Mouse (Mus musculus) lung, adult 2 months (tissue): ENCODE measurements at regions not wholly inside any gene's neighbourhood (a gene's known extent, or its start where the extent isn't known, plus 50 kb on each side); places are given as distances from the start of the nearest gene placed in this dataset.

ENCODE experiments used
- DNase-seq: peaks from one replicate; pipeline ENCODE4 v3.0.0; 2022
- H3K4me1 ChIP-seq: fragments of 200-500 bp; 2 replicates; pipeline ENCODE4 v1.6.1; 2011; ENCODE audit warnings: low read length; ENCODE audit not compliant: control insufficient read depth, insufficient read depth
- H3K4me3 ChIP-seq: fragments of 200-500 bp; replicated peaks from 2 replicates; pipeline ENCODE3; 2011; ENCODE audit warnings: low read depth, mild to moderate bottlenecking, control low read depth, low read length; ENCODE audit errors: extremely low read depth
- CTCF ChIP-seq: fragments of 200-500 bp; IDR thresholded peaks from 2 replicates; pipeline ENCODE4 v1.5.1; 2011; ENCODE audit warnings: mild to moderate bottlenecking, low read length, control low read depth; ENCODE audit not compliant: insufficient read depth
- POLR2A ChIP-seq: fragments of 200-500 bp; IDR thresholded peaks from 2 replicates; pipeline ENCODE4 v1.6.1; 2011; ENCODE audit warnings: low read depth, mild to moderate bottlenecking, control low read depth, low read length, borderline replicate concordance; ENCODE audit errors: extremely low read depth
- WGBS: fragments of 180-500 bp; shearing (Covaris S2); methylation state at CpG from one replicate; pipeline ENCODE4 v1.1.7; 2018; 5-methylcytosine and 5-hydroxymethylcytosine counted together

DNA sequence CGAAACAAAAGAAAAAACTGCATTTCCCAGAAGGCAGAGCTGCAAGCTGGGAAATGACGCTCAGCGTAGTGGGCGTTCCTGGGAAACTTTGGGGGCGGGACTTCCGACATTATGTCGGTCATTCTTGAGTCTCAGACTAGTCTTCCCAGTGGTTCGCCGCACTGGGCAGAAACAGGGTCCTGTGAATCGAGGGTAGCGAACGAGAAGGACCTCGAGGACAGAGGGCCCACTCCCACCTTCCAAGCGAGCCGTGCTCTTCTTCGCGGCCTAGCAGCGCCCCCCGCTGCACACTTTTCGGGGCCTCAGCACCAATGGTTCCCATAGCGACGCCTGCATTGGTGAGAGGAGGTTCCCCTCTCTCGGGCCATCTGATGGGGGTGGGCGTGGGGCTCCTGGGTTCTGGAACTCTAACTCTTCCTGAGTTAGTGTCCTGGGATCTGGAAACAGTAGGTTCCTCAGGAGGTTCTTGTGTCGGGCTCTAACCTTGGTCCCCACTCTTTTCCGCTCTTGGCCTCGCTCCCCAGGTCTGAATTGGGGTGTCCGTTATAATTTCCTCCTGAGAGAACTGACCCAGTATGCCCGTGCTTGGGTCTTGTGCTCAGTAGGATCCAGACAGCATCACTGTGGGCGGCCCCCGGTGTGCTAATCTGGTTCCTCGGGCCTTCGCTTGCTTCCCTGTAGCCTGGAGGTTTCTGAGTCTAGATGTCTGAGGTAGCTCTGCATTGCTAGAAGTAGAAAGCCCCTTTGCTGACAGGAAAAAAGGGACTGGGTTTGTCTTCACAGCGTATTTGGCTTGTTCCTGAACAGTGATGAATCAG is 52.8 kb upstream of the Gramd1a start:
- TF ChIP-seq CTCF (no peak), POLR2A (peak; percentile 18; the same call in 1 of the 2 replicates)
- WGBS: 22% methylated on average over 34 of the region's 34 CpGs
- no peaks in the 10 kb centered on the region for H3K4me1 ChIP-seq
- H3K4me3 ChIP-seq: peak overlapping the region; percentile 100
- peak; percentile 74 for DNase-seq

DNA sequence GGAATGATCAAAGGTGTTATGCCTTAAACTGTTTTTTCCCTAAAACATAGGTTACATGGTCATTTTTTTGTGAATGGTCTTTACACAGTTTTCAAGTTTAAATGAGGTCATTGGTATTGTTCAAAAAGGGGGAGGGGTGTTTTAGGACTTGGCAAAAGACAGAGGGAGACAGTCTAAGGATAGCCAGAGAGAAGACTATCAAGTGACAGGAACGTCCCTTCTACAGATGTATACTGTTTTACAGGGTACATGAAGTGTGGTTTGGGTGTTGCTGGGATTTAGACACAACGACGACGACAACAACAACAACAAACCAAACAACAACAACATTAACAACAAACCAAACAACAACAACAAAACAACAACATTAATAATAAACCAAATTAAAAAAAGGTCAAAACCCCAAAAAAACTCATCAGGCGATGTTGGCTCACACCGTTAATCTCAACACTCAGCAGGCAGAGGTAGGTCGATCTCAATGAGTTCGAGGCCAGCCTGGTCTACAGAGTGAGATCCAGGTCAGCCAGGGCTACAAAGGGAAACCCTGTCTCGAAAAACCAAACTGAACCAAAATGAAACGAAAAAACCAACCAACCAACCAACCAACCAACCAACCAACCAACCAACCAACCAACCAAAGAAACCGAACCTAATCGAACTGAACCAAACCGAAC is 52.0 kb upstream of the Gramd1a start:
- no peak for DNase-seq
- H3K4me3 ChIP-seq: peak overlapping the region; percentile 41
- WGBS: 50% methylated on average over 13 of the region's 13 CpGs
- no peaks in the 10 kb centered on the region for H3K4me1 ChIP-seq
- TF ChIP-seq POLR2A: no peak
